Mouse (Mus musculus) brain, adult 2 months (tissue): ENCODE data around the gene Polr2e.

Experiments
- DNase-seq: peaks from one replicate; pipeline ENCODE4 v3.0.0; 2011; ENCODE audit warnings: low read depth, low spot score

The Polr2e gene

GRCm38 (mm10) chr10:80018739-80019297, 20.8 kb downstream of the Polr2e start:
- DNase-seq: peak; percentile 40

DNA sequence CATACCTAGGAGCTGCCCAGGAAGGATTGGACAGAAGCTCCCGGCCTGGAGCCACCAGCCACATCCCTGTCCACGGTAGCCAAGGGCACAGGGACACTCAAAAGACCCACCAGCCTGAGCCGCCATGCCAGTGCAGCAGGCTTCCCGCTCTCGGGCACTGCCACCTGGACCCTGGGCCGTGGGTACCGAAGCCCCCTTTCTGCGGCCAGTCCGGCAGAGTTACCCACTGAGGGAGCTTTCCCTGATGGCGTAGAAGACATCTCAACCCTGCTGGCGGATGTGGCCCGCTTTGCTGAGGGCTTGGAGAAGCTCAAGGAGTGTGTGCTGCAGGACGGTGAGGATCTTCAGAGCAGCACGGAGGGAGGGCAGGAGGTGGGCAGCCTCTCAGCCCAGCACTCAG, 21.8 kb downstream of the Polr2e start:
- DNase-seq: no peak

DNA sequence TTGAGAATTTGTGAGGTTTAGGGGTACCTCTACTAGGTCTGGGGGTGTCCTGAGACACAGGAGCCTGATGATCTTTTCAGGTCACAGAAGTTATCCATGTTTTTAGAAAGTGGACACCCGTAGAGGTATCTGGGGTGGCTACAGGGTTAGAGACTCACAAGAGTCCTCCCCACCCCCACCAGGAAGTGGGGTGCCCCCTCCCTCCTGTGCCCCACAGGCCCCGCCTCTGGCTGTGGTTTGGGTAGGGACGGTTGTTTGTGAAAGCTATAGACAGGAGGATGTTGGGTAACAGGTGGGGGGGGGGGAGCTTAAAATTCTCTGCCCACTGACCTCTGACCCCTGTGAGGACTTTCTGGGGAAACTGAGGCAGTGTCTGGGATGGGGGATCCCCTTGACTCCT, 22.2 kb downstream of the Polr2e start:
- DNase-seq: peak; percentile 22

DNA sequence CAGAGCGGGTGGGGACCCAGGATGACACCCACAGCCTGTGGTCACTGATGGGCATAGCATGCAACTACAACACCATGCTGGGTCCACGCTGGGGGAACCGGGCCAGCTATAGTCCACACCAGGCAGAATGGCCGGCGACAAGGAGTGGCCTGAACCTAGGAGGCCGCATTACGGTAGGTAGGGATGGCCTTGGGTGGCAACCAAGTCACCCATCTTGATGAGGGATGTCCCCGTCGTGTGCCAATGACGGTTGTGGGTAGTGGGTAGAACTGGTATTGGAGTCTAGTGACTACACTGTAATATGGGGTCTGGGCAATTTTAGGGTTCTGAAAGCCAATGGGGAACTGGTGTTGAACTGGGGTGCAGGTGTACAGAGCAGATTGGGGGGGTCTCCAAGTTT, 22.7 kb downstream of the Polr2e start:
- no peak for DNase-seq

GRCm38 (mm10) chr10:80016511-80016910, 23.1 kb downstream of the Polr2e start, which contains the start of gene Arhgap45:
Gene Arhgap45 (plus strand): TSS chr10:80016653.
- peak; percentile 58 for DNase-seq

GRCm38 (mm10) chr10:80015583-80015982, 24.0 kb downstream of the Polr2e start:
- no peak for DNase-seq

DNA sequence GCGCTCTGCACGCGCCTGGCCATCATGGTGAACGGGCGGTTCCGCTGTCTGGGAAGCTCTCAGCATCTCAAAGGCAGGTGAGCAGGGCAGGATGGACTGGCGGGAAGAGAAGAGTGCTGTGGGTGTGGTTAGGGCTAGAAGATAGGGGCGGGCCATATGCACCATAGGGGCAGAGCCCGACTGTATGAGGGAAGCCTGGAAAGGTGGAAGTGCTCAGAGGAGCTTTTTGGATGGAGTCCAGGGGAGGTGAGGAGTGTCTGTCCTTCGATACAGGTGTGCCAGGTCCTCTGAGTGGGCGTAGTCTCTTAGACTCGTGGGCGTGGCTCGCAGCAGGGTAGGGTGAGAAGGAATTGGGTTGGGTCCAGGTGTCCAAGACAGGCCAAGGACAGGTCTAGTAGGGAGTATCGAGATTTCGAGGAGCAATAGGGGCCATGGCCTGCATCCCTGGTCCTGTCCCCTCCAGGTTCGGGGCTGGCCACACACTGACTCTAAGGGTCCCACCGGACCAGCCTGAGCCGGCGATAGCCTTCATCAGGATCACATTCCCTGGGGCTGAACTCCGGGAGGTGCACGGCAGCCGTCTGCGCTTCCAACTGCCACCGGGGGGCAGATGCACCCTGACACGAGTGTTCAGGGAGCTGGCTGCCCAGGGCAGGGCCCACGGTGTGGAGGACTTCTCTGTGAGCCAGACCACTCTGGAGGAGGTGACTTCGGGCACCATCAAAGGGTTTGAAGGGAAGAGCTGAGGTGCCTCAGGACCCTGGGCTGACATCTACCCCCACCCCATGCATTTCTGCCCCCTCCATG, 24.9 kb downstream of the Polr2e start:
- no peak for DNase-seq

DNA sequence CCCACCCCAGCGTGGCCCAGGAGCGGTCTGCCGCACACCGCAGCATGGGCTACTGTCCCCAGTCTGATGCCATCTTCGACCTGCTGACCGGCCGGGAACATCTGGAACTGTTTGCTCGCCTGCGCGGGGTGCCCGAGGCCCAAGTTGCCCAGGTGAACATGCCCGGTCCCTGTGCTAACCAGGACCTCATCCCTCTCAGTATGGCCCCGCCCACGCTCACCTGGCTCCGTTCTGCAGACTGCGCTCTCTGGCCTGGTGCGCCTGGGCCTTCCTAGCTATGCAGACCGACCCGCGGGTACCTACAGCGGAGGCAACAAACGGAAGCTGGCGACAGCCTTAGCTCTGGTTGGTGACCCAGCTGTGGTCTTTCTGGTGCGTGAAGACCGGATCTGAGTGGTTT, 26.0 kb downstream of the Polr2e start:
- no peak for DNase-seq

DNA sequence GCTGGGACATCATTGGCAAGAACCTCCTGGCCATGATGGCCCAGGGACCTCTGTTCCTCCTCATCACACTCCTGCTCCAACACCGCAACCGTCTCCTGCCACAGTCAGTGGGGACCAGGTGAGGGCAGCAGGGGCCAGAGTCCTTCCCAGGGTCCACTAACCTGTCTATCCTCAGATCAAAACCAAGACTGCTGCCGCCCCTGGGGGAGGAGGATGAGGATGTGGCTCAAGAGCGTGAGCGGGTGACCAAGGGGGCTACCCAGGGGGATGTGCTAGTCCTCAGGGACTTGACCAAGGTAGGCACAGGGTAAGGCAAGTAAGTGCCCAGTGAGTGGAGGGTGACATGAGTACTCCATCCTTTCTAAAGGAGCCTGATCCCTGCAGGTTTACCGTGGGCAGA, 27.9 kb downstream of the Polr2e start:
- no peak for DNase-seq

GRCm38 (mm10) chr10:80004233-80004705, 35.3 kb downstream of the Polr2e start:
- DNase-seq: no peak

DNA sequence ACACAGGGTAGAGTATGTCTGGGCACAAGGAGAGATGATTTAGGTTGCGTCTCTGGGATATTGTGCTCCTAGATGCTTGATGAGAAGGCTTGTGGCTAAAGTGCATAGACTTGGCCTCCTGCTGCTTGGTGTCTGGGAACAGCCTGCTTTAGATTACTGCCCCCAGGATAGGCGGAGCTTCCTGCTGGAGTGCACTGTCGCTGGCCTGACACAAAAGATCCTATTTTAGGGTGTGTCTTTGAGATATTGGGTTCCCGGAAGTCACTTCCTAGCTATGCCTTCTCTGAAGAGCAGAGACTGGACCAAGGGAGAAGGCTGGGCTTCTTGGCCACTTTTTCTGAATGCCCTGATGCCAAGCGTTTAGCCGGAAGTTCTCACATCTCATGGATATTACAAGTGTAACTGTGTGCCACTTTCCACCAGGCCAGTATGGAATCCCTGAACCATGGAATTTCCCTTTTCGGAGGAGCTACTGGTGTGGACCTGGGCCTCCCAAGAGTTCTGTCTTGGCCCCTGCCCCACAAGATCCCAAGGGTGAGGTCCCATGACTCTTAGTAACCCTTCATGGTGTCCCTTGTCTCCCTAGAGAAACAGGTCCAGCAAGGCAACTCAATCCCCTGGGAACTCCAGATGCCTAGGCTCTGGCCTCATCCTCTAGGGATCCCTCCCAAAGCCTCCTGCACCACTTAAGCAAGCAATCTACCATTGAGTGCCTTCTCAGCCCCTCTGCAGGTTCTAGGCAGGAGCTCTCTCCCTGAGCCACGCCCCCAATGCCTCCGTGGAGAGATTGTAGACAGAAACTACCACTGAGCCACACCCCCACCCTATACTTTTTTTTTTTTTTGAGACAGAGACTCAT, 36.0 kb downstream of the Polr2e start:
- DNase-seq: no peak

GRCm38 (mm10) chr10:80002829-80003228, 36.8 kb downstream of the Polr2e start:
- no peak for DNase-seq

DNA sequence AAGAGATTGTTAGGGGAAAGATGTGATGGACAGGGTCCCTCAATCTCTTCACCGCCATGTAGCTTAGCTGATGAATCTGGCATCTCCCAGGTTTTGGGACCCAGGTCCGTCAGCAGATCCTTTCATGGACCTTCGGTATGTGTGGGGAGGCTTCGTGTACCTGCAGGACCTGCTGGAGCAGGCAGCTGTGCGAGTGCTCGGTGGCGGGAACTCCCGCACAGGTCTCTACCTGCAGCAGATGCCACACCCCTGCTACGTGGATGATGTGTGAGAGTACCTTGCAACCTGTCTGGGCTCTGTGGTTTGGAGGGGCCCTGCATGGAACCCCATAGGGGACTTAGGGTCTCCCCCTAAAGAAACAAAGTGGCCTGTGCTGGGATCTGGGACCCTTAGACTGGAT, 37.6 kb downstream of the Polr2e start:
- DNase-seq: no peak

DNA sequence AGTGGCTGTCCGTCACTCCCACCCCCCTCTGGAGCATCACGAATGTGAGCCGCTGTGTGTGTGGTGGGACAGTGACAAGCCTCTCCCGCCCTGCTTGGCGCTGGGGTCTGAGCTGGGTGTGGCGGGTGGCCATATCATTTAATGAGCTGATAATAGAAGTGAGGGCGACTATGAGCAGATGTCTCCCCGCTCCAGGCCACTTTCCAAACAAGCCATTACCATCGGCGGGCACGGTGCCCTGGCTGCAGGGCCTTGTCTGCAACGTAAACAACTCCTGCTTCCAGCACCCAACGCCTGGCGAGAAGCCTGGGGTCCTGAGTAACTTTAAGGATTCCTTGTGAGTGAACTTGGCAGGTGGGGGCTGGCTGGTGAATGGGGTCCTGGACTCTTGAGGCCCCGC, 41.8 kb downstream of the Polr2e start:
- peak; percentile 71 for DNase-seq

- peak; percentile 91 for DNase-seq
Measured at GRCm38 (mm10) chr10:79997034-79997760, 42.4 kb downstream of the Polr2e start.

GRCm38 (mm10) chr10:79996272-79997033, 43.1 kb downstream of the Polr2e start, which contains the start of gene Abca7:
Gene Abca7 (plus strand): TSS chr10:79996494.
- DNase-seq: peak; percentile 98

GRCm38 (mm10) chr10:79995636-79996035, 44.0 kb downstream of the Polr2e start:
- DNase-seq: no peak

DNA sequence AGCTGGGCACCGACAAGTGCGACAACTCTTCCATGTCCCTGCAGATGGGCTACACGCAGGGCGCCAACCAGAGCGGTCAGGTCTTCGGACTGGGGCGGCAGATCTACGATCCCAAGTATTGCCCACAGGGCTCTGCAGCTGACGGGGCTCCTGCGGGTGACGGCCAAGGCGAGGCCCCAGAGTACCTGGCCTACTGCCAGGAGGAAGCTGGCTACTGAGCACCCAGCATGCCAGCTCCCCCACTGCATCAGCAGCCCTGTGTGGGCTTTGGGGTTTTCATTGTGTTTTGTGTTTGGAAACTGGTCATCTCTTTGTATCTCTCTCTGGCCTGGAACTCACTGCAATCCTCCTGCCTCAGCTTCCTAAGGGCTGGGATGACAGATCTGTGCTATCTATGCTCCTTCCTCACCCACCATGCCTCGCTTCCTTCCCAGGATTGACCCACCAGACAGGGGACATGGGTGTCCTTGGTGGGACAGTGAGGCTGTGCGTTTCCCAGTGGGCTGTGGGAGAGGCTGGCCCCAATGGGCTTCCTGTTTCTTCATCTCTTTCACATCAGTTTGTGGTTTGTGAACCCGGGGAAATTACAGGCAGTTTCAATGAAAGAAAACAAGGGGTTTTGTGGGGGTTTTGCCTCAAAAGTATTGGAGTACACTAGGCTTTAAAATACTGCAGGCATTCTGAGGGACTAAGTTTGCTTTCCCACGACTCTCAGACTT, 45.0 kb downstream of the Polr2e start:
- DNase-seq: peak; percentile 24

DNA sequence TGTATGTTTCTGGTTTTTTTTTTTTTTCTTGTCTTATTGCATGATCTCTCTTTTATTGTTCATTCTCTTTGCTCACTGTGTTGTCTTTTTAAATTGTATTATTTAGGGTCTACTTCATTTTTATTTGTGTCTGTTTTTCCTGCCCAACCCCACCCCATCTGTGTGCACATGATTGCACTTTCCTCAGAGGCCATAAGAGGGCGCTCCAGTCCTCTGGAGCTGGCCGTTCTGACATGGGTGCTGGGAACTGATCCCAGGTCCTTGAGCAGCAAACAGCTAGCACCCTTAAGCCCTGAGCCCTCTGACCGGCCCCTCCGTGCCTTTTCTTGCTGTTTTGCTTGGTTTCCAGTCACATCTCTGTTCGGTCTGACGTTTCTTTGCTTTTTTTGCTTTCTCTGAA, 48.0 kb downstream of the Polr2e start:
- no peak for DNase-seq

- DNase-seq: no peak
Measured at GRCm38 (mm10) chr10:79991099-79991498, 48.5 kb downstream of the Polr2e start.
